Mouse (Mus musculus) ZHBTc4 (cell line): ENCODE data around the gene Kat7.

ENCODE experiments used
- DNase-seq: peaks from one replicate; pipeline ENCODE4 v3.0.0-alpha.2; 2011; ENCODE audit warnings: low read depth, low spot score

Kat7 gene

DNA sequence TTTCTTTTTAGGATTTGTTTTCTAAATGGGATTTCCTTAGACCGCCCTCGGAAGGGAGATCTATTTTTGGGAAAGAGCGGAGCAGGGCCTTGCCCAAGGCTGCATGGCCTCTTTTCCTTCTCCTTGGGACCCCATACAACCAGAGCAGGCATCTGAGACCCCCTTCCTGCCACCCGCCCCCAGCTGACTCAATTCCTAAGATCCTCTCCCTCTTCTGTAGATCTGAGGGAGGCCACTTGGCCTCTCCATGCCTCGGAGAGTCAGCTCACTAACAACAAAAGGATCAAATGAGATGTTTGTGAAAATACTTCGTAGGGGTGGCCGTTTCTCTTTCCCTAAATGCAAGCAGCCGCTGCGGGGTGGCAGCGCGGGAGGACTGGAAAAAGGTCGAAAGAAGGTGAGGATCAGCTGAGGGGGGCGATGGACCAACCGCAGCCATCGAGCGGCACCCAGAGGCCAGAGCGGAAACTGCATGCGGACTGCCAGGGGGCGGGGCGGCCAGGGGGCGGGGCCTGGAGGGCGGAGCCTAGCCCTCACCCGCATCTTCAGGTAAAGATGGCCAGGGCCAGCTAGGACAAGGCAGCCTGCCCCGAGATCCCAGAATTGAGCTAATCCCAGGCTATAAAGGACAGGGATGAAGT, 78.2 kb downstream of the Kat7 start:
- DNase-seq, result peak; percentile 79

DNA sequence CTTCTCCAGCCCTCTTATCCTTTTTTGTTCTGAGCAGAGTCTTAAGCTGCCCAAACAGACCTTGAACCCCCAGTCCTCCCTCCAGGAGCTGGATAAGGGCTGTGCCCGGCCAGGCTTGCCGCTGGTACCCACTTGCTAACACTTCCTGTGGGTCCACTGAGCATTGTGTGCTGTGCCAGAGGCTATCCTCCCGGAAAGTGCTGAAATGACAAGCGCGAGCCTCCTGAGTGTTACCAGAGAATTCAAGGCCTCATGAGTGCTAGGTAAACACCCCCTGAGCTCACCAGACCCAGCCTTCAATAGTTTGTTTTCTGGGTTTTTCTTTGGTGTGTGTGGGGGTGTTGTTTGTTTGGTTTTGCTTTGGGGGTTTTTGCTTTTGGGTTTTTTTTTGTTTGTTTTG, 82.6 kb downstream of the Kat7 start:
- no peak for DNase-seq

DNA sequence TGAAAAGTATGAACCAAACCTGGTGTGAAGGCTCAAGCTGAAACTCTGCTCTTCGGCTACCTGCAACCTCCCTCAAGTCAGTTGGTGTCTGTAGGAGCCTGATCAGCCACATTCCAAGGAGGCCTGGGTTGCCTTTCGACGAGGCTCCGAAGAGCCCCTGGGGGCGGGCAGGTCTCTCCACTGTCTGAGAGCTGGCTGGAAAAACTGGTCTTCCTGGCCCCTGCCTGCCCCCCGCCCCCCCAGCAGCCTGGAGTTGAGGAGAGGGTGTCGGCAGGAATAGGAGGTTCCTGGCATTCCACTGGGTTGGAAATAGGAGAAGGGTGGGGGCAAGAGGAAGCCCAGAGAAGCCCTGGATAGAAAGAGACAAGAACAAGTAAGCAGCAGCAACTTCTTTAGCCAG, 84.6 kb downstream of the Kat7 start:
- DNase-seq, result no peak
